Mouse (Mus musculus) erythroblast, embryonic 14.5 days (primary cell): ENCODE data around the gene Gm7247. TPM values are rescaled to one million over a fixed set of nuclear protein-coding genes. Genes with fewer than 3 reads are reported as not detected.
"Not testable (repeated sequence)": the region's sequence is repeated elsewhere in the genome, so short reads cannot be mapped to it uniquely, and the experiment has no call there.

Source experiments
- H3K27me3 ChIP-seq: 2 replicates; pipeline ENCODE4 v1.6.1; 2012; ENCODE audit warnings: inconsistent platforms; ENCODE audit not compliant: control insufficient read depth
- H3K36me3 ChIP-seq: 2 replicates; pipeline ENCODE4 v1.6.1; 2012; ENCODE audit warnings: mild to moderate bottlenecking, inconsistent platforms; ENCODE audit not compliant: control insufficient read depth
- H3K4me1 ChIP-seq: 2 replicates; pipeline ENCODE4 v1.6.1; 2012; ENCODE audit warnings: inconsistent platforms; ENCODE audit not compliant: control insufficient read depth
- H3K4me3 ChIP-seq: replicated peaks from 2 replicates; pipeline ENCODE3; 2012; ENCODE audit warnings: moderate library complexity, mild to moderate bottlenecking, inconsistent platforms
- H3K9me3 ChIP-seq: 2 replicates; pipeline ENCODE4 v1.6.1; 2012; ENCODE audit warnings: low read length, inconsistent platforms, mixed read lengths; ENCODE audit not compliant: control insufficient read depth
- GATA1 ChIP-seq: IDR thresholded peaks from 2 replicates; pipeline ENCODE4 v1.6.1; 2012; ENCODE audit warnings: low read length, inconsistent platforms, mixed read lengths
- TAL1 ChIP-seq: IDR thresholded peaks from 3 replicates; pipeline ENCODE4 v1.6.1; 2012; ENCODE audit warnings: low read length, inconsistent platforms, mixed read lengths
- polyA plus RNA-seq: library from polyadenylated mRNA; stranded (reverse); fragments of >175 nt; gene quantifications from 2 replicates; pipeline ENCODE4 v1.2.3, GENCODE M21; 2012

The Gm7247 gene
- polyA plus RNA-seq, 1 experiment: not detected

GRCm38 (mm10) chr14:51423885-51424284 lies 62.3 kb downstream of the Gm7247 start:
- TF ChIP-seq GATA1 (no peak), TAL1 (no peak)
- H3K4me1 ChIP-seq: no peaks in the 10 kb centered on the region
- no peaks in the 10 kb centered on the region for H3K9me3 ChIP-seq
- no peaks in the 10 kb centered on the region for H3K27me3 ChIP-seq
- H3K4me3 ChIP-seq: no peak overlapping the region
- no peaks in the 10 kb centered on the region for H3K36me3 ChIP-seq

GRCm38 (mm10) chr14:51430138-51430537 lies 68.6 kb downstream of the Gm7247 start:
- not testable (repeated sequence) for H3K36me3 ChIP-seq, H3K4me1 ChIP-seq, H3K4me3 ChIP-seq, H3K27me3 ChIP-seq
- peaks cover 10% of the 10 kb centered on the region for H3K9me3 ChIP-seq

- no peak overlapping the region for H3K4me3 ChIP-seq
- TF ChIP-seq GATA1 (no peak), TAL1 (no peak)
- H3K27me3 ChIP-seq: no peaks in the 10 kb centered on the region; the same call in 1 of the 2 replicates
- H3K36me3 ChIP-seq: no peaks in the 10 kb centered on the region
- peaks cover 23% of the 10 kb centered on the region for H3K9me3 ChIP-seq
- no peaks in the 10 kb centered on the region for H3K4me1 ChIP-seq
Measured at GRCm38 (mm10) chr14:51434546-51434945, 73.0 kb downstream of the Gm7247 start.

- H3K4me1 ChIP-seq: no peaks in the 10 kb centered on the region
- H3K4me3 ChIP-seq: no peak overlapping the region
- TF ChIP-seq TAL1 (no peak), GATA1 (no peak)
- H3K27me3 ChIP-seq: no peaks in the 10 kb centered on the region; the same call in 1 of the 2 replicates
- no peaks in the 10 kb centered on the region for H3K36me3 ChIP-seq
- peaks cover 23% of the 10 kb centered on the region for H3K9me3 ChIP-seq
Measured at GRCm38 (mm10) chr14:51435020-51435419, 73.5 kb downstream of the Gm7247 start.

- Histone ChIP-seq H3K36me3 (no peaks in the 10 kb centered on the region), H3K9me3 (peaks cover 23% of the 10 kb centered on the region), H3K27me3 (no peaks in the 10 kb centered on the region; the same call in 1 of the 2 replicates), H3K4me3 (no peak overlapping the region), H3K4me1 (no peaks in the 10 kb centered on the region)
- no peak for TF ChIP-seq GATA1
- TF ChIP-seq TAL1: no peak
Measured at GRCm38 (mm10) chr14:51438955-51439354, 77.4 kb downstream of the Gm7247 start.

GRCm38 (mm10) chr14:51451557-51451956 lies 90.0 kb downstream of the Gm7247 start, which contains the start of gene Vmn2r89:
TSS of gene Vmn2r89 (plus strand) at chr14:51451857.
- not testable (repeated sequence) for H3K4me3 ChIP-seq, H3K9me3 ChIP-seq, H3K36me3 ChIP-seq, H3K4me1 ChIP-seq, H3K27me3 ChIP-seq

- H3K27me3 ChIP-seq, H3K9me3 ChIP-seq, H3K4me1 ChIP-seq, H3K36me3 ChIP-seq, H3K4me3 ChIP-seq: not testable (repeated sequence)
Measured at GRCm38 (mm10) chr14:51480278-51480677, 118.7 kb downstream of the Gm7247 start.

GRCm38 (mm10) chr14:51481332-51482015 lies 119.9 kb downstream of the Gm7247 start:
- peak overlapping the region; percentile 18 for H3K4me3 ChIP-seq
- not testable (repeated sequence) for H3K36me3 ChIP-seq, H3K4me1 ChIP-seq, H3K27me3 ChIP-seq, H3K9me3 ChIP-seq

GRCm38 (mm10) chr14:51482051-51482715 lies 120.6 kb downstream of the Gm7247 start:
- Histone ChIP-seq H3K9me3 (no peaks in the 10 kb centered on the region), H3K4me3 (peak overlapping the region; percentile 9), H3K36me3 (no peaks in the 10 kb centered on the region), H3K27me3 (no peaks in the 10 kb centered on the region), H3K4me1 (no peaks in the 10 kb centered on the region)
- no peak for TF ChIP-seq TAL1
- no peak for TF ChIP-seq GATA1

GRCm38 (mm10) chr14:51482971-51483381 lies 121.4 kb downstream of the Gm7247 start:
- H3K4me1 ChIP-seq, H3K4me3 ChIP-seq, H3K36me3 ChIP-seq, H3K27me3 ChIP-seq, H3K9me3 ChIP-seq: not testable (repeated sequence)
